Mouse (Mus musculus) neural tube, embryonic 11.5 days (tissue): ENCODE results near the gene Ctsk. TPM values are rescaled to one million over a fixed set of nuclear protein-coding genes. Genes with fewer than 3 reads are reported as not detected.

ENCODE experiments used
- ATAC-seq: fragments of 200-750 bp; cut with Nextera tagmentation; 2 replicates; pipeline ENCODE4 v1.8.0; 2017; ENCODE audit warnings: moderate number of reproducible peaks, mild to moderate bottlenecking, moderate TSS enrichment, moderate library complexity; ENCODE audit not compliant: insufficient read depth, low FRiP score, low TSS enrichment
- DNase-seq: peaks from one replicate; pipeline ENCODE4 v3.0.0-alpha.2; 2015; ENCODE audit warnings: low spot score
- H3K27ac ChIP-seq: fragments of 300-500 bp; sonication (generic); 2 replicates; pipeline ENCODE4 v1.5.1; 2014; ENCODE audit warnings: low read depth, mild to moderate bottlenecking, low read length
- H3K27me3 ChIP-seq: fragments of 300-500 bp; sonication (generic); 2 replicates; pipeline ENCODE4 v1.6.1; 2014; ENCODE audit warnings: mild to moderate bottlenecking, low read length, mixed read lengths; ENCODE audit not compliant: control insufficient read depth, insufficient read depth
- H3K36me3 ChIP-seq: fragments of 300-500 bp; sonication (generic); 2 replicates; pipeline ENCODE4 v1.6.1; 2014; ENCODE audit warnings: mild to moderate bottlenecking, low read length, moderate library complexity, mixed read lengths; ENCODE audit not compliant: control insufficient read depth, insufficient read depth
- H3K4me1 ChIP-seq: fragments of 300-500 bp; sonication (generic); 2 replicates; pipeline ENCODE4 v1.6.1; 2014; ENCODE audit warnings: low read length, mixed read lengths; ENCODE audit not compliant: control insufficient read depth, insufficient read depth
- H3K4me2 ChIP-seq: fragments of 300-500 bp; sonication (generic); 2 replicates; pipeline ENCODE4 v1.6.1; 2014; ENCODE audit warnings: low read depth, mild to moderate bottlenecking, moderate library complexity
- H3K4me3 ChIP-seq: fragments of 300-500 bp; sonication (generic); 2 replicates; pipeline ENCODE4 v1.5.1; 2014; ENCODE audit warnings: low read depth, low read length
- H3K9ac ChIP-seq: fragments of 300-500 bp; sonication (generic); 2 replicates; pipeline ENCODE4 v1.6.1; 2014; ENCODE audit warnings: mild to moderate bottlenecking, low read length
- H3K9me3 ChIP-seq: fragments of 300-500 bp; sonication (generic); 2 replicates; pipeline ENCODE4 v1.6.1; 2016; ENCODE audit warnings: low read length; ENCODE audit not compliant: control insufficient read depth
- WGBS: fragments of 180-500 bp; shearing (Covaris S2); extraction: QIAGEN DNeasy Blood & Tissue Kit; methylation state at CpG from one replicate; pipeline ENCODE4 v1.1.7; 2014; 5-methylcytosine and 5-hydroxymethylcytosine counted together
- polyA plus RNA-seq: library from polyadenylated mRNA; unstranded; fragments of >200 nt; fragmentation: Nextera tagmentation; extraction: Ambion mirVana; gene quantifications from 2 replicates; pipeline ENCODE4 v1.2.1, GENCODE M21; 2014

Gene Ctsk
- polyA plus RNA-seq, 1 experiment from 2014 or later = 8.4 TPM

GRCm38 (mm10) chr3:95550176-95550575 is 51.1 kb downstream of the Ctsk start:
- Histone ChIP-seq H3K4me3 (no peak overlapping the region), H3K36me3 (no peaks in the 10 kb centered on the region), H3K9ac (no peak overlapping the region), H3K27me3 (no peaks in the 10 kb centered on the region), H3K4me2 (no peak overlapping the region), H3K4me1 (no peaks in the 10 kb centered on the region), H3K27ac (no peak overlapping the region), H3K9me3 (no peaks in the 10 kb centered on the region)
- ATAC-seq (no peak), DNase-seq (no peak)
- WGBS = 74% methylated on average over 1 of the region's 1 CpGs

GRCm38 (mm10) chr3:95553986-95554385 is 54.9 kb downstream of the Ctsk start:
- Histone ChIP-seq H3K27me3 (no peaks in the 10 kb centered on the region), H3K4me3 (no peak overlapping the region), H3K27ac (no peak overlapping the region), H3K36me3 (no peaks in the 10 kb centered on the region), H3K9me3 (no peaks in the 10 kb centered on the region), H3K9ac (no peak overlapping the region), H3K4me2 (no peak overlapping the region), H3K4me1 (no peaks in the 10 kb centered on the region)
- ATAC-seq (no peak), DNase-seq (no peak)
- 51% methylated on average over 3 of the region's 3 CpGs for WGBS

Other genes with a start within 250 kb of the Ctsk start
- 0.31 and 0.54 TPM in 2 replicates for gene Bnipl, start 248.1 kb upstream of the Ctsk start, polyA plus RNA-seq
- gene Mindy1, start 217.9 kb upstream of the Ctsk start, polyA plus RNA-seq = 46.1 and 48.1 TPM in 2 replicates
- 32.4 and 32.9 TPM in 2 replicates for gene Prune1, start 217.2 kb upstream of the Ctsk start, polyA plus RNA-seq
- gene Anxa9, start 192.1 kb upstream of the Ctsk start, polyA plus RNA-seq = 1.2 TPM in 2 replicates
- 107 and 109 TPM in 2 replicates for gene Cers2, start 184.5 kb upstream of the Ctsk start, polyA plus RNA-seq
- gene Setdb1, start 142.1 kb upstream of the Ctsk start, polyA plus RNA-seq = 67.1 and 68.7 TPM in 2 replicates
- not detected in 2 replicates for gene 4930558C23Rik, start 96.4 kb upstream of the Ctsk start, polyA plus RNA-seq
- gene Arnt, start 64.9 kb upstream of the Ctsk start, polyA plus RNA-seq = 23.4 and 27.2 TPM in 2 replicates
- 8.3 and 8.8 TPM in 2 replicates for gene Ctss, start 27.5 kb downstream of the Ctsk start, polyA plus RNA-seq
- gene Hormad1, start 60.4 kb downstream of the Ctsk start, polyA plus RNA-seq = not detected in 2 replicates
- 41.2 and 41.5 TPM in 2 replicates for gene Golph3l, start 89.7 kb downstream of the Ctsk start, polyA plus RNA-seq
- gene Ensa, start 125.7 kb downstream of the Ctsk start, polyA plus RNA-seq = 84.4 TPM in 2 replicates
- 75.7 and 79.4 TPM in 2 replicates for gene Mcl1, start 159.5 kb downstream of the Ctsk start, polyA plus RNA-seq
- gene Adamtsl4, start 188.7 kb downstream of the Ctsk start, polyA plus RNA-seq = 0.42 and 0.82 TPM in 2 replicates
- gene Ecm1, start 240.3 kb downstream of the Ctsk start, polyA plus RNA-seq = 20.5 and 21.5 TPM in 2 replicates